Mouse (Mus musculus): ENCODE data around the gene S100a8. TPM values are rescaled to one million over a fixed set of nuclear protein-coding genes. Genes with fewer than 3 reads are reported as not detected.

The S100a8 gene
- polyA plus RNA-seq (2014; fragmentation: Nextera tagmentation; extraction: Ambion mirVana): 1.5 and 3.3 TPM in 2 replicates

- H3K9ac ChIP-seq (ENCODE audit: low read length): no peak within 1 kb of the TSS
Measured at GRCm38 (mm10) chr3:90668846-90669245, at the start of gene S100a8. S100a8 (plus strand) TSS chr3:90668978.

DNA sequence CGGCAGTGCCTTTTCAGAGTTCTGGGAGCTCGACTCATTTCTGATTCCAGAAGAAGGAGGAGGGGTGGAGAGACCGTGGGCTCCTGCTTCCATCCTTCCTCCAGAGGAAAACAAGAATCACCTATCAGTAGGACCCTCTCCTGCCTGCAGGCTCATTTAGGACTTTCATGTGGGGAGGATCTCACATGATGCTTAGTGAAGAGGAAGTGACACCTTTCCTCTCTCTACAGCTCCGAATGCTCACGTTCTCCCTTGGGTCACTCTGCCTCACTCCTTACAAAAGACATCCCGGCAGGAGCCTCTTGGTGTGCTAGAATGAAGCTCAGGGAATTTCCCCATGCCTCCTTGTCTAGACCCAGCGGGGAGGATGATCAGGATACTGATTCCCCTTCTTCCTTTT, 47.2 kb upstream of the S100a8 start:
- ATAC-seq: no peak
- no peak overlapping the region for H3K4me3 ChIP-seq (ENCODE audit: low read depth, low read length)
- H3K27me3 ChIP-seq (replicated peaks; ENCODE audit: control insufficient read depth, insufficient read depth, low read length): no peaks in the 10 kb centered on the region
- 53% methylated on average over 7 of the region's 7 CpGs for WGBS
- H3K27ac ChIP-seq (ENCODE audit: low read depth, low read length): no peak overlapping the region
- no peak overlapping the region for H3K4me2 ChIP-seq (ENCODE audit: low read length)
- no peaks in the 10 kb centered on the region for H3K9me3 ChIP-seq (replicated peaks; ENCODE audit: control insufficient read depth, low read length)
- H3K36me3 ChIP-seq (ENCODE audit: control insufficient read depth, insufficient read depth, low read length): no peaks in the 10 kb centered on the region
- H3K9ac ChIP-seq (ENCODE audit: low read length): no peak overlapping the region
- DNase-seq (ENCODE audit: low spot score): no peak
- H3K4me1 ChIP-seq (ENCODE audit: control insufficient read depth, insufficient read depth, low read length): peaks cover 14% of the 10 kb centered on the region

More at GRCm38 (mm10) chr3:90668846-90669245, at the start of gene S100a8:
- Histone ChIP-seq H3K27ac (ENCODE audit: low read depth, low read length) (no peak within 1 kb of the TSS), H3K36me3 (ENCODE audit: control insufficient read depth, insufficient read depth, low read length) (no peaks in the 10 kb centered on the region), H3K4me2 (ENCODE audit: low read length) (no peak within 1 kb of the TSS), H3K27me3 (replicated peaks; ENCODE audit: control insufficient read depth, insufficient read depth, low read length) (no peaks in the 10 kb centered on the region), H3K9me3 (replicated peaks; ENCODE audit: control insufficient read depth, low read length) (no peaks in the 10 kb centered on the region), H3K4me1 (ENCODE audit: control insufficient read depth, insufficient read depth, low read length) (0 out of 2 replicates have a peak, but pooled peaks cover 2% of the 10 kb centered on the region), H3K4me3 (ENCODE audit: low read depth, low read length) (no peak within 1 kb of the TSS)
- ATAC-seq: no peak
- DNase-seq (ENCODE audit: low spot score): peak; percentile 10
- 42% methylated on average over 8 of the region's 8 CpGs for WGBS

DNA sequence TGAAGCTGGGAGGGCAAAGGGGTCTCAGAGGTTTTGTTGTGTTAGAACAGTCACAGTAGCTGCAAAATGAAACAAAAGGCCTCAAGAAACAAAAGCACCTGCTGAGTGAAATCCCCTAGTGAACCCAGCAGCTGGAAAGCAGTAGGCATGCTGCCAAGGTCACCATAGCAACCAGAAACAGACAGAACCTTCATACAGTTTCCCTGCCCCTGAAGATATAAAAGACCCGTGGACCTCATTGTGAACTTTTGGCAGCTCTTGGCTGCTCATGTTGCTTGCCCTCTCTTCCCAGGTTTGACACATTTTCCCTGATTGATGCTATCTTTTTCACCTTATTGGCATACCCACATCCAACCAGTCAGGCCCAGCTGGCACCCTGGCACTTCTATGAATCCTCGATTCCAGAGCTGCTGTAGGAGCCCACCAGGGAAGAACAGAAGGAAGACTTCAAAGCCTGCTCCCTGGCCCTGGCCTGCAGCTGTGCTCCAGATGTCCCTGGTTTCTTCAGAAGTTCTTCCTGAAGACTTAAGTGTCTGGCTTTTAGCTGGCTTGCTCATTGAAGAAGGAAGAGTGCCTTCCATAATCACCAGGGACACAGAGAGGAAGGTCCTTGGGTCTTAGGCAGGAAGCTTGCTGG, 45.2 kb upstream of the S100a8 start:
- H3K36me3 ChIP-seq (ENCODE audit: control insufficient read depth, insufficient read depth, low read length): no peaks in the 10 kb centered on the region
- H3K4me3 ChIP-seq (ENCODE audit: low read depth, low read length): no peak overlapping the region
- H3K4me2 ChIP-seq (ENCODE audit: low read length): no peak overlapping the region
- no peaks in the 10 kb centered on the region for H3K9me3 ChIP-seq (replicated peaks; ENCODE audit: control insufficient read depth, low read length)
- no peaks in the 10 kb centered on the region for H3K27me3 ChIP-seq (replicated peaks; ENCODE audit: control insufficient read depth, insufficient read depth, low read length)
- 0 out of 2 replicates have a peak overlapping the region, but pooled peaks have one; percentile 24 for H3K27ac ChIP-seq (ENCODE audit: low read depth, low read length)
- WGBS: 3% methylated on average over 2 of the region's 2 CpGs
- ATAC-seq: peak; percentile 60
- H3K4me1 ChIP-seq (ENCODE audit: control insufficient read depth, insufficient read depth, low read length): peaks cover 14% of the 10 kb centered on the region
- DNase-seq (ENCODE audit: low spot score): peak; percentile 83
- no peak overlapping the region for H3K9ac ChIP-seq (ENCODE audit: low read length)

GRCm38 (mm10) chr3:90625496-90625895, 43.3 kb upstream of the S100a8 start:
- Histone ChIP-seq H3K9ac (ENCODE audit: low read length) (no peak overlapping the region), H3K9me3 (replicated peaks; ENCODE audit: control insufficient read depth, low read length) (no peaks in the 10 kb centered on the region), H3K4me2 (ENCODE audit: low read length) (no peak overlapping the region), H3K36me3 (ENCODE audit: control insufficient read depth, insufficient read depth, low read length) (no peaks in the 10 kb centered on the region), H3K27me3 (replicated peaks; ENCODE audit: control insufficient read depth, insufficient read depth, low read length) (no peaks in the 10 kb centered on the region), H3K4me3 (ENCODE audit: low read depth, low read length) (no peak overlapping the region), H3K27ac (ENCODE audit: low read depth, low read length) (no peak overlapping the region), H3K4me1 (ENCODE audit: control insufficient read depth, insufficient read depth, low read length) (peaks cover 14% of the 10 kb centered on the region)
- ATAC-seq: no peak
- no peak for DNase-seq (ENCODE audit: low spot score)
- 78% methylated on average over 5 of the region's 5 CpGs for WGBS

DNA sequence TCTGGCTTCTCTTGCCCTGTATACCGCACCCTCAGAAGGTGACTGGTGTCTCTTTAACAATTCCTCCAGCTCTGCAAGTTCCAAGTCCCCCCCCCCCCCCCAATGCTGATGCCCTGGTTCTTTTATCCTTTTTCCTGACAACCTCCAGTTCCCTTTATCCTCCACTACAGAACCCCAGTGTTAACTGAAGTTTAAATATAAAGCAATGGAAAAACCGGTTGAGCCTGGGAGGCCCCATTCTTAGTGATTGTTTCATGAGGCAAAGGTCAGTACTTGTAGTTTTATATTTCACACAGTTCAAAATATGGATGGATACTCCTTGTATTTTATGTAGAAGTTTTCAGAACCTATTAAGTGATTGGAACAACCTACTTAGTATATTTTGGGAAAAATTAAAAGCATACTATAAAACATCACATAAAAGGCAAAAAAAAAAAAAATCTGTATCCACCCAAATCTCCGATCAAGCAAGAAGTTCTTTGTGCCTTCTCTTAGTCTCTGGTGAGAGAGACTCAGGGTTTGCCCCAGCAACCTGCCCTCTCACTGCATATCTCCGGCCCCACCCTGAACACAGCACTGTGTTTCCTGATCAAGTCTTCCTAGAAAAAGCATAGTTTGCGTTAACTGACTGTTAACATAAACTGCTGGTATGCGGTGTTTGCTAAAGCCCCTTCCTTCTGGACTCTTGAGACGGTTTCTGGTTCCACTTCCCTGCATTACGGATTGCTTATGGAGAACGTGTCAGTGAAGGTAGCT, 42.3 kb upstream of the S100a8 start:
- no peaks in the 10 kb centered on the region for H3K36me3 ChIP-seq (ENCODE audit: control insufficient read depth, insufficient read depth, low read length)
- no peaks in the 10 kb centered on the region for H3K9me3 ChIP-seq (replicated peaks; ENCODE audit: control insufficient read depth, low read length)
- no peak overlapping the region for H3K4me2 ChIP-seq (ENCODE audit: low read length)
- H3K4me3 ChIP-seq (ENCODE audit: low read depth, low read length): no peak overlapping the region
- no peak overlapping the region for H3K27ac ChIP-seq (ENCODE audit: low read depth, low read length)
- no peak for DNase-seq (ENCODE audit: low spot score)
- no peak for ATAC-seq
- H3K9ac ChIP-seq (ENCODE audit: low read length): no peak overlapping the region
- peaks cover 14% of the 10 kb centered on the region for H3K4me1 ChIP-seq (ENCODE audit: control insufficient read depth, insufficient read depth, low read length)
- WGBS: 83% methylated on average over 9 of the region's 9 CpGs
- no peaks in the 10 kb centered on the region for H3K27me3 ChIP-seq (replicated peaks; ENCODE audit: control insufficient read depth, insufficient read depth, low read length)

DNA sequence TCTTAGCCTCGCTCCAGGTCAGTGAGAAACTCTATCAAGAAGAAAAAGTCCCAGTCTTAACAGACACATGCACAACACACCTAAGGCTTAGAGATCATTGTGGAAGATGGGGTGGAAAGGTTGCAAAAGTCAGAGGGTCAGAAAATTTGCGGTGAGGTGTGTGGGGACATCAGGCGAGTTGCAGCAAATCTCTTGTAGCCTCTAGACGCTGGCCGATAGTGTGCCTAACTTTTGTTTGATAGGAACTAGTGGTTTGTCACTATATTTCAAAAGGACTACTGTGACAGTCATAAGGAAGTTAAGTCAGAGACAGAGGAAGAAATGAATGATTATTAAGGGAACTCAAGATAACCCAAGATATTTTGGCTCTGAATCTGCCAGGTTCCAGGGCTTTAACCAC, 41.4 kb upstream of the S100a8 start:
- Histone ChIP-seq H3K9ac (ENCODE audit: low read length) (no peak overlapping the region), H3K4me2 (ENCODE audit: low read length) (no peak overlapping the region), H3K4me3 (ENCODE audit: low read depth, low read length) (no peak overlapping the region), H3K27me3 (replicated peaks; ENCODE audit: control insufficient read depth, insufficient read depth, low read length) (no peaks in the 10 kb centered on the region), H3K27ac (ENCODE audit: low read depth, low read length) (no peak overlapping the region), H3K36me3 (ENCODE audit: control insufficient read depth, insufficient read depth, low read length) (no peaks in the 10 kb centered on the region), H3K4me1 (ENCODE audit: control insufficient read depth, insufficient read depth, low read length) (peaks cover 14% of the 10 kb centered on the region), H3K9me3 (replicated peaks; ENCODE audit: control insufficient read depth, low read length) (no peaks in the 10 kb centered on the region)
- no peak for DNase-seq (ENCODE audit: low spot score)
- no peak for ATAC-seq
- WGBS: 91% methylated on average over 5 of the region's 5 CpGs

DNA sequence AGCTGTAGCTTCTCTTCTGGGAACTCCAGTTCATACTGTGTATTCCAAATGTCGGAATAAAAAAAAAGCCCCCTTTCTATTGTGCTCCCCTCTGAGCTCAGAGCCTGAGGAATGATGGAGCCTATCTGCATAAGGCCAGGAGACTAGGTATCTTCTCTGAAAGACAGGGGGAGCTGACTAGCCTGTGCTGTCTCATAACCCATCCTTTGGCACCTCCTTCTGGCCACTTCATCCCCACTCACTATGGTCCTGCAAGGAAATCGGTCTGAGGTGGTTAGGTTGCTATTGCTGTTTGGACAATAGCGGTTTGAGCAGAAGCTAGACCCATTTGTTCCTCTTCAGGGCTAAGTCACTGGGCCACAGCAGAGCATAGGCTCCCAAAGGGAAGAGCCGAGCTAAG, 41.0 kb upstream of the S100a8 start:
- Histone ChIP-seq H3K27ac (ENCODE audit: low read depth, low read length) (no peak overlapping the region), H3K4me1 (ENCODE audit: control insufficient read depth, insufficient read depth, low read length) (peaks cover 14% of the 10 kb centered on the region), H3K9me3 (replicated peaks; ENCODE audit: control insufficient read depth, low read length) (no peaks in the 10 kb centered on the region), H3K4me2 (ENCODE audit: low read length) (no peak overlapping the region), H3K9ac (ENCODE audit: low read length) (no peak overlapping the region), H3K36me3 (ENCODE audit: control insufficient read depth, insufficient read depth, low read length) (no peaks in the 10 kb centered on the region), H3K4me3 (ENCODE audit: low read depth, low read length) (no peak overlapping the region), H3K27me3 (replicated peaks; ENCODE audit: control insufficient read depth, insufficient read depth, low read length) (no peaks in the 10 kb centered on the region)
- ATAC-seq: no peak
- DNase-seq (ENCODE audit: low spot score): peak; percentile 8
- 60% methylated on average over 4 of the region's 4 CpGs for WGBS

DNA sequence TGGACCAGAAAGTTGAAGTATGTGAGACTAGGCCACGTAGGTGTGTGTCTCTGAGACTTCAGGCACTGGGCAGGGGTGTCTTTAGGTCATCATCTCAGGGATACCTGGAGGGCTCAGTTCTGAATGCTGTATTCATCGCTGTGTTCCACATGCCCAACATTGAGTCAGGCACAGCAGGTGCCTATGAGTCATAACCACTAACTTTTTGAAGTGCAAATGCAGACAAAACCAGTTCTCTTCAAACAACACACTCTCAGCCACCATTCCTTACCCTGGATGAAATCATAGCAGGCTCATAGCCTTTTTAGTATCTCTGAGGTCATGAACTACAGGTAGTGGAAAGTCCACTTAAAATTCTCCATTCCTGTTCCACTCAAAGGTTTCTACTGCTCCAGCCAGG, 39.5 kb upstream of the S100a8 start:
- Histone ChIP-seq H3K4me3 (ENCODE audit: low read depth, low read length) (no peak overlapping the region), H3K27me3 (replicated peaks; ENCODE audit: control insufficient read depth, insufficient read depth, low read length) (no peaks in the 10 kb centered on the region), H3K9me3 (replicated peaks; ENCODE audit: control insufficient read depth, low read length) (no peaks in the 10 kb centered on the region), H3K27ac (ENCODE audit: low read depth, low read length) (no peak overlapping the region), H3K9ac (ENCODE audit: low read length) (no peak overlapping the region), H3K4me1 (ENCODE audit: control insufficient read depth, insufficient read depth, low read length) (no peaks in the 10 kb centered on the region; the same call in 1 of the 2 replicates), H3K36me3 (ENCODE audit: control insufficient read depth, insufficient read depth, low read length) (no peaks in the 10 kb centered on the region), H3K4me2 (ENCODE audit: low read length) (no peak overlapping the region)
- DNase-seq (ENCODE audit: low spot score) (no peak), ATAC-seq (no peak)
- WGBS: 79% methylated on average over 2 of the region's 2 CpGs

DNA sequence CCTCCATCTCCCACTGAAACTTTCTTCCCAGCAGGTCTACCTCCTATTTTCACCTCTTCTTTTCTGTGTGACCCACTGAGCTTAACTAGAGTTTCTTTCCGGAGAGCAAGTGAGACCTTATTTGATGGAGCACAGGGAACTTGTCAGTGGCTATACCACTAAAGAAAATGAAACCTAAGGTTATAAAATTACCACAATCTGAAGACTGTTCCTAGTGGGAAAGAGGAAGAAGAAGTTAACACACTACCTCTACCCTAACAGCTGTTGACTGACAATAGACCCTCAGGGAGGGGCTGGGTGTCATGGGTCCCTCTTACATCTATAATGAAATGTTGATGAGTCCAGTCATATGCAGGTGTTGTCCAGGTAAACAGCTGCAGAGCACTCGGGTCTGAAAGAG, 36.8 kb upstream of the S100a8 start:
- H3K4me1 ChIP-seq (ENCODE audit: control insufficient read depth, insufficient read depth, low read length): no peaks in the 10 kb centered on the region
- no peak overlapping the region for H3K4me2 ChIP-seq (ENCODE audit: low read length)
- no peaks in the 10 kb centered on the region for H3K27me3 ChIP-seq (replicated peaks; ENCODE audit: control insufficient read depth, insufficient read depth, low read length)
- no peaks in the 10 kb centered on the region for H3K9me3 ChIP-seq (replicated peaks; ENCODE audit: control insufficient read depth, low read length)
- no peak for DNase-seq (ENCODE audit: low spot score)
- no peaks in the 10 kb centered on the region for H3K36me3 ChIP-seq (ENCODE audit: control insufficient read depth, insufficient read depth, low read length)
- H3K27ac ChIP-seq (ENCODE audit: low read depth, low read length): no peak overlapping the region
- no peak overlapping the region for H3K9ac ChIP-seq (ENCODE audit: low read length)
- H3K4me3 ChIP-seq (ENCODE audit: low read depth, low read length): no peak overlapping the region
- ATAC-seq: no peak
- 78% methylated on average over 2 of the region's 2 CpGs for WGBS

Data from forebrain, embryonic 14.5 days (tissue).